Mouse (Mus musculus) kidney, postnatal 0 days (tissue): ENCODE results near the gene Txndc2. TPM values are rescaled to one million over a fixed set of nuclear protein-coding genes. Genes with fewer than 3 reads are reported as not detected.

Source experiments
- ATAC-seq: fragments of 200-750 bp; cut with Nextera tagmentation; replicated peaks from 2 replicates; pipeline ENCODE4 v1.8.0; 2017; ENCODE audit warnings: low read depth, moderate number of reproducible peaks, moderate TSS enrichment, moderate library complexity; ENCODE audit not compliant: low FRiP score
- DNase-seq: peaks from one replicate; pipeline ENCODE4 v3.0.0-alpha.2; 2016; ENCODE audit warnings: low spot score
- H3K27ac ChIP-seq: fragments of 300-500 bp; sonication (generic); 2 replicates; pipeline ENCODE4 v1.5.1; 2014; ENCODE audit warnings: mild to moderate bottlenecking
- H3K27me3 ChIP-seq: fragments of 300-500 bp; sonication (generic); 2 replicates; pipeline ENCODE4 v1.6.1; 2014; ENCODE audit warnings: low read length, mixed read lengths; ENCODE audit not compliant: insufficient read depth
- H3K36me3 ChIP-seq: fragments of 300-500 bp; sonication (generic); 2 replicates; pipeline ENCODE4 v1.6.1; 2014; ENCODE audit warnings: low read length, mixed read lengths; ENCODE audit not compliant: insufficient read depth
- H3K4me1 ChIP-seq: fragments of 300-500 bp; sonication (generic); replicated peaks from 2 replicates; pipeline ENCODE4 v1.6.1; 2014; ENCODE audit warnings: antibody characterized with exemption, low read length, mixed read lengths; ENCODE audit not compliant: insufficient read depth
- H3K4me2 ChIP-seq: fragments of 300-500 bp; sonication (generic); 2 replicates; pipeline ENCODE4 v1.6.1; 2014; ENCODE audit warnings: mild to moderate bottlenecking, low read length, moderate library complexity, mixed read lengths
- H3K4me3 ChIP-seq: fragments of 300-500 bp; sonication (generic); replicated peaks from 2 replicates; pipeline ENCODE4 v1.5.1; 2014; ENCODE audit warnings: low read depth, low read length
- H3K9ac ChIP-seq: fragments of 300-500 bp; sonication (generic); 2 replicates; pipeline ENCODE4 v1.6.1; 2014; ENCODE audit warnings: low read depth, low read length
- H3K9me3 ChIP-seq: fragments of 300-500 bp; sonication (generic); replicated peaks from 2 replicates; pipeline ENCODE4 v1.6.1; 2016; ENCODE audit warnings: low read length, inconsistent platforms, mixed read lengths
- CTCF ChIP-seq: IDR thresholded peaks from 2 replicates; pipeline ENCODE4 v1.5.1; 2016; ENCODE audit warnings: antibody characterized with exemption, low read depth, mild to moderate bottlenecking, moderate library complexity
- WGBS: fragments of 180-500 bp; shearing (Covaris S2); extraction: QIAGEN DNeasy Blood & Tissue Kit; methylation state at CpG from one replicate; pipeline ENCODE4 v1.1.7; 2014; 5-methylcytosine and 5-hydroxymethylcytosine counted together
- polyA plus RNA-seq: library from polyadenylated mRNA; unstranded; fragments of >200 nt; fragmentation: Nextera tagmentation; extraction: Ambion mirVana; gene quantifications from 2 replicates; pipeline ENCODE4 v1.2.1, GENCODE M21; 2015

Txndc2 gene
- polyA plus RNA-seq, 1 experiment from 2014 or later = not detected

GRCm38 (mm10) chr17:65657958-65658357 lies 16.0 kb upstream of the Txndc2 start:
- no peaks in the 10 kb centered on the region for H3K9me3 ChIP-seq
- TF ChIP-seq CTCF = no peak
- no peak overlapping the region for H3K9ac ChIP-seq
- DNase-seq (no peak), ATAC-seq (no peak)
- no peak overlapping the region for H3K27ac ChIP-seq
- 93% methylated on average over 9 of the region's 9 CpGs for WGBS
- H3K36me3 ChIP-seq = no peaks in the 10 kb centered on the region
- H3K4me1 ChIP-seq = no peaks in the 10 kb centered on the region
- H3K27me3 ChIP-seq = no peaks in the 10 kb centered on the region
- no peak overlapping the region for H3K4me2 ChIP-seq
- no peak overlapping the region for H3K4me3 ChIP-seq

DNA sequence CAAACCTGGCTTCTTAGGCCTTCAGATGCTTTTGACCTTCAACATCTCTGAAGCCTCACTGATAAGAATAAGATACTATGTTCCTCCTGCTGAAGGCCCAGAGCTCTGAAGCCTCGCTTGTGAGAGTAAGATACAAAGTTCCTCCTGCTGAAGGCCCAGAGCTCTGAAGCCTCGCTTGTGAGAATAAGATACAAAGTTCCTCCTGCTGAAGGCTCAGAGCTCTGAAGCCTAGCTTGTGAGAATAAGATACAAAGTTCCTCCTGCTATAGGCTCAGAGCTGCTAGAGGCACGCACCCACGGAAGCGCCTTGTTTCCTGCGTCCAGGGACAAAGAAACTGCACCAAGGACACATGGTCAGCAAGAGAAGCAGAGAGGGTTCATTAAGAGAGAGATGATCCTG lies 14.8 kb upstream of the Txndc2 start:
- Histone ChIP-seq H3K4me2 (no peak overlapping the region), H3K9ac (no peak overlapping the region), H3K36me3 (no peaks in the 10 kb centered on the region), H3K4me3 (no peak overlapping the region), H3K9me3 (no peaks in the 10 kb centered on the region), H3K4me1 (no peaks in the 10 kb centered on the region), H3K27me3 (no peaks in the 10 kb centered on the region), H3K27ac (no peak overlapping the region)
- no peak for DNase-seq
- 92% methylated on average over 6 of the region's 6 CpGs for WGBS
- TF ChIP-seq CTCF = no peak
- ATAC-seq = no peak

- H3K9me3 ChIP-seq = no peaks in the 10 kb centered on the region
- H3K4me1 ChIP-seq = no peaks in the 10 kb centered on the region
- TF ChIP-seq CTCF = no peak
- H3K4me3 ChIP-seq = no peak overlapping the region
- H3K36me3 ChIP-seq = no peaks in the 10 kb centered on the region
- H3K27ac ChIP-seq = no peak overlapping the region
- no peaks in the 10 kb centered on the region for H3K27me3 ChIP-seq
- ATAC-seq = no peak
- H3K4me2 ChIP-seq = no peak overlapping the region
- 89% methylated on average over 8 of the region's 8 CpGs for WGBS
- DNase-seq = no peak
- H3K9ac ChIP-seq = no peak overlapping the region
These were observed 14.1 kb upstream of the Txndc2 start for GRCm38 (mm10) chr17:65656076-65656475.

- Histone ChIP-seq H3K36me3 (no peaks in the 10 kb centered on the region), H3K4me3 (no peak overlapping the region), H3K9ac (no peak overlapping the region), H3K4me1 (no peaks in the 10 kb centered on the region), H3K4me2 (no peak overlapping the region), H3K9me3 (no peaks in the 10 kb centered on the region), H3K27me3 (no peaks in the 10 kb centered on the region), H3K27ac (no peak overlapping the region)
- DNase-seq (no peak), ATAC-seq (no peak)
- no peak for TF ChIP-seq CTCF
- WGBS = 87% methylated on average over 4 of the region's 4 CpGs
These were observed 13.6 kb upstream of the Txndc2 start for GRCm38 (mm10) chr17:65655608-65656007.

GRCm38 (mm10) chr17:65650598-65650997 lies 8.6 kb upstream of the Txndc2 start:
- Histone ChIP-seq H3K4me2 (no peak overlapping the region), H3K4me3 (no peak overlapping the region), H3K27ac (no peak overlapping the region), H3K4me1 (no peaks in the 10 kb centered on the region), H3K27me3 (no peaks in the 10 kb centered on the region), H3K9ac (no peak overlapping the region), H3K9me3 (no peaks in the 10 kb centered on the region), H3K36me3 (no peaks in the 10 kb centered on the region)
- 77% methylated on average over 6 of the region's 6 CpGs for WGBS
- ATAC-seq (no peak), DNase-seq (no peak)
- no peak for TF ChIP-seq CTCF

GRCm38 (mm10) chr17:65649175-65649493 lies 7.2 kb upstream of the Txndc2 start:
- 72% methylated on average over 2 of the region's 2 CpGs for WGBS

More at GRCm38 (mm10) chr17:65649175-65649493, 7.2 kb upstream of the Txndc2 start:
- no peaks in the 10 kb centered on the region for H3K27me3 ChIP-seq
- DNase-seq (no peak), ATAC-seq (no peak)
- H3K9ac ChIP-seq = no peak overlapping the region
- no peaks in the 10 kb centered on the region for H3K36me3 ChIP-seq
- H3K4me1 ChIP-seq = no peaks in the 10 kb centered on the region
- no peak for TF ChIP-seq CTCF
- H3K4me3 ChIP-seq = no peak overlapping the region
- H3K9me3 ChIP-seq = no peaks in the 10 kb centered on the region
- no peak overlapping the region for H3K27ac ChIP-seq
- H3K4me2 ChIP-seq = no peak overlapping the region
